Mouse (Mus musculus): ENCODE measurements around the gene Ahnak2. TPM values are rescaled to one million over a fixed set of nuclear protein-coding genes. Genes with fewer than 3 reads are reported as not detected.

The Ahnak2 gene
- polyA plus RNA-seq, 1 experiment from 2014 or later: 0.18 TPM

GRCm38 (mm10) chr12:112769031-112769430 lies 33.4 kb downstream of the Ahnak2 start:
- Histone ChIP-seq H3K4me3 (replicated peaks) (no peak overlapping the region), H3K4me1 (replicated peaks) (no peaks in the 10 kb centered on the region), H3K27ac (replicated peaks) (no peak overlapping the region), H3K9me3 (replicated peaks) (no peaks in the 10 kb centered on the region), H3K27me3 (no peaks in the 10 kb centered on the region), H3K9ac (no peak overlapping the region), H3K36me3 (replicated peaks) (no peaks in the 10 kb centered on the region), H3K4me2 (no peak overlapping the region)
- 54% methylated on average over 6 of the region's 6 CpGs for WGBS (ENCODE audit: insufficient replicate concordance)
- ATAC-seq (ENCODE audit: insufficient read depth): no peak

GRCm38 (mm10) chr12:112768166-112768565 lies 34.3 kb downstream of the Ahnak2 start:
- WGBS (ENCODE audit: insufficient replicate concordance): 56% methylated on average over 8 of the region's 8 CpGs
- Histone ChIP-seq H3K27me3 (no peaks in the 10 kb centered on the region), H3K4me1 (replicated peaks) (no peaks in the 10 kb centered on the region)

GRCm38 (mm10) chr12:112767036-112767890 lies 35.2 kb downstream of the Ahnak2 start:
- no peaks in the 10 kb centered on the region for H3K27me3 ChIP-seq
- no peaks in the 10 kb centered on the region for H3K4me1 ChIP-seq (replicated peaks)
- H3K4me2 ChIP-seq: no peak overlapping the region
- no peak overlapping the region for H3K9ac ChIP-seq
- H3K27ac ChIP-seq (replicated peaks): no peak overlapping the region
- H3K4me3 ChIP-seq (replicated peaks): no peak overlapping the region
- no peak for ATAC-seq (ENCODE audit: insufficient read depth)
- no peaks in the 10 kb centered on the region for H3K36me3 ChIP-seq (replicated peaks)
- H3K9me3 ChIP-seq (replicated peaks): no peaks in the 10 kb centered on the region
- 76% methylated on average over 16 of the region's 16 CpGs for WGBS (ENCODE audit: insufficient replicate concordance)

More at GRCm38 (mm10) chr12:112768166-112768565, 34.3 kb downstream of the Ahnak2 start:
- Histone ChIP-seq H3K27ac (replicated peaks) (no peak overlapping the region), H3K4me2 (no peak overlapping the region), H3K4me3 (replicated peaks) (no peak overlapping the region), H3K9ac (no peak overlapping the region), H3K9me3 (replicated peaks) (no peaks in the 10 kb centered on the region), H3K36me3 (replicated peaks) (no peaks in the 10 kb centered on the region)
- no peak for ATAC-seq (ENCODE audit: insufficient read depth)

DNA sequence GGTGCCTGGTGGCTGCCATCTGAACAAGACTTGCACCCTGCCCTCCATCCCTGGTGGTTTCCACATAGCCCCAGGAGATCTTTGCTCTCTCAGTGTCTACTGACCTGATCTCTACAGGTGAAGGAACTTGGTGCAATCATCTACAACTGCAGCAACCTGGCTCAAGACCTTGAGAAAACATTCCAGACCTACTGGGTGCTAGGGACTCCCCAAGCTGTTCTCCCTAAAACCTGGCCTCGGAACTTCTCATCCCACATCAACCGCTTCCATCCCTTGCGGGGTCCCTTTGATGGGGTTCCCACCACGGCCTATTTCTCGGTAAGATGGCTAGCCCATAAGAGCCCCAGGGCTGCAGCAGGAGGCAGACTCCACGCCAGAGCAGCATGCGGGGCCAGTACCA lies 35.9 kb downstream of the Ahnak2 start:
- Histone ChIP-seq H3K4me3 (replicated peaks) (no peak overlapping the region), H3K9me3 (replicated peaks) (no peaks in the 10 kb centered on the region), H3K4me2 (no peak overlapping the region), H3K36me3 (replicated peaks) (no peaks in the 10 kb centered on the region), H3K9ac (no peak overlapping the region), H3K27ac (replicated peaks) (no peak overlapping the region), H3K27me3 (no peaks in the 10 kb centered on the region), H3K4me1 (replicated peaks) (no peaks in the 10 kb centered on the region)
- no peak for ATAC-seq (ENCODE audit: insufficient read depth)
- WGBS (ENCODE audit: insufficient replicate concordance): 68% methylated on average over 7 of the region's 7 CpGs

DNA sequence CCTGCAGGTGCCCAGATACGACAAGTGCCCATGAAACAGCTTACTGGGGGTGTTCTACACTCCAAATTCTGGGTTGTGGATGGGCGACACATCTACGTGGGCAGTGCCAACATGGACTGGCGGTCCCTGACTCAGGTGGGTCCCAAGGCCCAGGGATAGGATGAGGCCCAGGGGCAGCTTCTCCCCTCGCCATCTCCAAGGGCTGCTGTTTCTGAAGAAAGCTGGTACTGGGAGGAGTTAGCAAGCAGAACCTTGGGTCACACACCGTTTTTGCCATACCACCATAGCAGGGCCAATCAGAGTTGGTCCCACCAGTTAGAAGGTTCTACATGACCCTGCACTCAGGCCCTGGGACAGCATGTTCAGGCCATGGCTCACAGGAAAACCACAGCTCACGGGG lies 37.5 kb downstream of the Ahnak2 start:
- no peak overlapping the region for H3K4me2 ChIP-seq
- ATAC-seq (ENCODE audit: insufficient read depth): no peak
- H3K36me3 ChIP-seq (replicated peaks): no peaks in the 10 kb centered on the region
- WGBS (ENCODE audit: insufficient replicate concordance): 58% methylated on average over 7 of the region's 7 CpGs
- no peaks in the 10 kb centered on the region for H3K9me3 ChIP-seq (replicated peaks)
- no peak overlapping the region for H3K4me3 ChIP-seq (replicated peaks)
- no peak overlapping the region for H3K27ac ChIP-seq (replicated peaks)
- H3K4me1 ChIP-seq (replicated peaks): 0 out of 2 replicates have a peak, but pooled peaks cover 4% of the 10 kb centered on the region
- no peaks in the 10 kb centered on the region for H3K27me3 ChIP-seq
- H3K9ac ChIP-seq: no peak overlapping the region

DNA sequence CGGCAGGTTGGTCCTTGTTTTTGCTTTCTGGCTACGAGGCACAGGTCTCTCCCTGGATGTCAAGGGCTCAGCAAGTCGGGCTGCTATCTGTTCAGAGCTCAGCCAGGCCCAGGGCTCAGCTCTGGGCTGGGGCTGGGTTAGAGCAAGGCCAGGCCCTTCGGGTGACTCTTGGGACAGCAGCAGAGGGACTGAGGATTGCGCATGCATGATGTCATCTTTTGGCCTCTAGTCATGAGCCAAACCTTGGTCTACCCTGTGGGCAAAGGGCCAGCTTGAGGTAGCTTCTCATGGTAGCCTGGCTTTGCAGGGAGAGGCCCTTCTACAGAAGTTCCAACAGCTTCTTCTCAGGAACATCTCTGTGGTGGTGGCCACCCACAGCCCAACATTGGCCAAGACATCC lies 38.3 kb downstream of the Ahnak2 start:
- no peak for ATAC-seq (ENCODE audit: insufficient read depth)
- Histone ChIP-seq H3K27me3 (no peaks in the 10 kb centered on the region), H3K27ac (replicated peaks) (no peak overlapping the region), H3K36me3 (replicated peaks) (no peaks in the 10 kb centered on the region), H3K4me2 (no peak overlapping the region), H3K4me1 (replicated peaks) (0 out of 2 replicates have a peak, but pooled peaks cover 4% of the 10 kb centered on the region), H3K9ac (no peak overlapping the region), H3K4me3 (replicated peaks) (no peak overlapping the region), H3K9me3 (replicated peaks) (no peaks in the 10 kb centered on the region)
- WGBS (ENCODE audit: insufficient replicate concordance): 55% methylated on average over 5 of the region's 5 CpGs

- Histone ChIP-seq H3K27me3 (no peaks in the 10 kb centered on the region), H3K9me3 (replicated peaks) (no peaks in the 10 kb centered on the region), H3K4me2 (no peak overlapping the region), H3K27ac (replicated peaks) (no peak overlapping the region), H3K4me1 (replicated peaks) (0 out of 2 replicates have a peak, but pooled peaks cover 4% of the 10 kb centered on the region), H3K4me3 (replicated peaks) (no peak overlapping the region), H3K9ac (no peak overlapping the region), H3K36me3 (replicated peaks) (no peaks in the 10 kb centered on the region)
- 60% methylated on average over 4 of the region's 4 CpGs for WGBS (ENCODE audit: insufficient replicate concordance)
- no peak for ATAC-seq (ENCODE audit: insufficient read depth)
Measured at GRCm38 (mm10) chr12:112763176-112763575, 39.3 kb downstream of the Ahnak2 start.

DNA sequence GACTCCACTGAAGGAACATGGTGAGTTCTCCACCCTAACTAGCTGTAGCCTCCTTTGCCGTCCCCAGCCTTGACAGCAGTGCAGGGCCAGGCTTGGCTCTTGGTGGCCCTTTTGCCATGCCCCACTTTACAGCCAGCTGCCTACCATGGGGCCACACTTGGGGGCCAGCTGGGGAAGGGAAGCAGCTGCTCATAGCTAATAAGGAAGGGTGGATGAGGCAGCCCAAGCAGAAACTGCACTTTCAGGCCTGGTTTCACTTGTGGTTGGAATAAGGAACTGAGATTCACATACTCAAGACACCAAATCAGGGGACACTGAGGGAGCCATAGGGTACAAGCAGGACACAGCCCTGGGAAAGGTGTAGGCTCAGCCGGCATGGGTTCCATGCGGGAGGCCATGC lies 40.4 kb downstream of the Ahnak2 start:
- 60% methylated on average over 3 of the region's 3 CpGs for WGBS (ENCODE audit: insufficient replicate concordance)
- no peaks in the 10 kb centered on the region for H3K27me3 ChIP-seq
- no peak overlapping the region for H3K4me2 ChIP-seq
- no peak overlapping the region; the same call in 1 of the 2 replicates for H3K4me3 ChIP-seq (replicated peaks)
- H3K4me1 ChIP-seq (replicated peaks): 0 out of 2 replicates have a peak, but pooled peaks cover 4% of the 10 kb centered on the region
- H3K27ac ChIP-seq (replicated peaks): 0 out of 2 replicates have a peak overlapping the region, but pooled peaks have one; percentile 33
- no peaks in the 10 kb centered on the region for H3K9me3 ChIP-seq (replicated peaks)
- no peak overlapping the region for H3K9ac ChIP-seq
- no peaks in the 10 kb centered on the region for H3K36me3 ChIP-seq (replicated peaks)
- no peak for ATAC-seq (ENCODE audit: insufficient read depth)

GRCm38 (mm10) chr12:112761411-112761810 lies 41.0 kb downstream of the Ahnak2 start:
- Histone ChIP-seq H3K4me1 (replicated peaks) (0 out of 2 replicates have a peak, but pooled peaks cover 4% of the 10 kb centered on the region), H3K4me2 (peak overlapping the region; percentile 5; the same call in 1 of the 2 replicates), H3K4me3 (replicated peaks) (no peak overlapping the region; the same call in 1 of the 2 replicates), H3K9me3 (replicated peaks) (no peaks in the 10 kb centered on the region), H3K27ac (replicated peaks) (0 out of 2 replicates have a peak overlapping the region, but pooled peaks have one; percentile 33), H3K36me3 (replicated peaks) (no peaks in the 10 kb centered on the region), H3K9ac (no peak overlapping the region), H3K27me3 (no peaks in the 10 kb centered on the region)
- ATAC-seq (ENCODE audit: insufficient read depth): no peak
- 31% methylated on average over 4 of the region's 4 CpGs for WGBS (ENCODE audit: insufficient replicate concordance)

DNA sequence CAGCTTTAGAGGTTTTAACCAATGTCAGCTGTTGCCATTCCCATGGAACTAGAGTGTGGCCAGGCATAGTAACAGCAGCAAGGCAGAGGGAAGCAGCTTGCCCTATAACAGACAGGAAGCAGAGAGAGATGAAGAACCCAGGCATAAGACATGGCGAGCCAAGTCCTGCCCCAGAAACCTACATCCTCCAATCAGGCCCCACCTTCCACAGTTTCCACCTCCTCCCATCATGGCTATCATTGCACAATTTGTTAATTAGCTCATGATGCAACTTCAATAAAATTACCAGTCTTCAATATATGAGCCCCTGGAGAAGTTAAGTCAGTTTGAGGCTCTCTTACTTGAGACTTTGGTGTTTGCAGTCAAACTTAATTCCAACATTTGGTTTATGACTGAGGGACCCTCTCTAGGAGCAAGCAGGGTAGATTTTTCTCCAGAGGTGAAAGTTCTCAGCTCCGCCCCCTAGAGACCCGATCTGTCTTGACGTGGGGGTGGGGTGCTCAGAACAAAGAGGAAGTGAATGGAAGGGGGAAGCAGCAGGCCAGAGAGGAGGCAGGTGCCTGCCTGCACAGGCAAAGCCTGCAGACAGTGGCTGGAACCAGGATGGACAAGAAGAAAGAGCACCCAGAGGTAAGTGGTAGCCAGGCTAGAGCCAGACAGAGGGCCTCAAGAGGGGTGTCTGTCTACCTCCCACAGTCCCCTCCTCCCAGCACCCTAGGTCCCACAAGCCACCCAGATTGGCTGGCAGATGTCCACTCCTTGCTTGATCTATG lies 42.1 kb downstream of the Ahnak2 start, which contains the start of gene Pld4:
Gene Pld4 (plus strand): TSS at position 502 of the 773 bp plus-strand sequence.
- Histone ChIP-seq H3K36me3 (replicated peaks) (no peaks in the 10 kb centered on the region), H3K9me3 (replicated peaks) (no peaks in the 10 kb centered on the region), H3K4me2 (peak within 1 kb of the TSS; percentile 5), H3K4me1 (replicated peaks) (0 out of 2 replicates have a peak, but pooled peaks cover 4% of the 10 kb centered on the region), H3K4me3 (replicated peaks) (peak within 1 kb of the TSS; percentile 14; the same call in 1 of the 2 replicates), H3K27ac (replicated peaks) (no peak within 1 kb of the TSS), H3K27me3 (no peaks in the 10 kb centered on the region), H3K9ac (no peak within 1 kb of the TSS)
- 18% methylated on average over 4 of the region's 4 CpGs for WGBS (ENCODE audit: insufficient replicate concordance)
- ATAC-seq (ENCODE audit: insufficient read depth): 0 out of 2 replicates have a peak, but pooled peaks have one; percentile 22

DNA sequence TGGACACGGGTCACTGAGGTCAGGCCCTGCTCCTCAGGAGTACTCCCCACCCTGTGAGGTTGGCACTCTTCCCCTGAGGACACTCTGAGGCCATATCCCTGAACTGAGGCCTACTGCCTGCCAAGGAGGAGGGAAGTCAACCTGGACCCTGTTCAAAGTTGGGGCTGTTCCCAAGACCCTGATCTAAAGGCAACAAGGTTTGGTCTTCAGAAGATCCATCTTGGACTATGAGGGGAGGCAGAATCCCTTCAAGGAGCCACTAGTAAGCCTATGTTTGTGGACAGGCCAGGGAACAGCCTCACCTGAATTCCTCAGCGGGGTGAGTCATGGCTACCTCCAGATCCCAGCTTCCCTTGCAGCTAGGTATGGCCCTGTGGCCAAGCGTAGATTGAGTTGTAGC lies 43.0 kb downstream of the Ahnak2 start:
- H3K4me1 ChIP-seq (replicated peaks): 0 out of 2 replicates have a peak, but pooled peaks cover 4% of the 10 kb centered on the region
- no peaks in the 10 kb centered on the region for H3K36me3 ChIP-seq (replicated peaks)
- no peak overlapping the region for H3K4me2 ChIP-seq
- H3K27ac ChIP-seq (replicated peaks): no peak overlapping the region
- H3K27me3 ChIP-seq: no peaks in the 10 kb centered on the region
- WGBS (ENCODE audit: insufficient replicate concordance): 63% methylated on average over 3 of the region's 3 CpGs
- H3K9ac ChIP-seq: no peak overlapping the region
- no peak overlapping the region for H3K4me3 ChIP-seq (replicated peaks)
- no peaks in the 10 kb centered on the region for H3K9me3 ChIP-seq (replicated peaks)
- no peak for ATAC-seq (ENCODE audit: insufficient read depth)

Measured in liver, embryonic 15.5 days (tissue).